Mouse (Mus musculus) heart, postnatal 0 days (tissue): ENCODE data around the gene Josd2.

Source experiments
- CTCF ChIP-seq: IDR thresholded peaks from 2 replicates; pipeline ENCODE4 v1.5.1; 2016; ENCODE audit warnings: antibody characterized with exemption, control low read depth, low read depth
- EP300 ChIP-seq: IDR thresholded peaks from 2 replicates; pipeline ENCODE4 v1.6.1; 2016; ENCODE audit warnings: antibody characterized with exemption, low read depth

GRCm38 (mm10) chr7:44432550-44432949, 35.2 kb upstream of the Josd2 start:
- TF ChIP-seq CTCF (no peak), EP300 (no peak)
